Mouse (Mus musculus) inflammation-experienced regulatory T-cells, adult 6 months (primary cell): ENCODE data around the gene Lrrc75b. TPM values are rescaled to one million over a fixed set of nuclear protein-coding genes. Genes with fewer than 3 reads are reported as not detected.
"Not testable (repeated sequence)": the region's sequence is repeated elsewhere in the genome, so short reads cannot be mapped to it uniquely, and the experiment has no call there.

Experiments
- ATAC-seq: one replicate; pipeline ENCODE4 v1.8.0; 2017
- polyA plus RNA-seq, 3 experiments: library from polyadenylated mRNA; unstranded; fragments of 100-300 nt; shearing (Covaris generic); gene quantifications; one replicate each; pipeline ENCODE4 v1.2.1; 2017

The Lrrc75b gene
- polyA plus RNA-seq, 3 experiments from 2014 or later: 0.16 to 1.7 (median 0.47) TPM

DNA sequence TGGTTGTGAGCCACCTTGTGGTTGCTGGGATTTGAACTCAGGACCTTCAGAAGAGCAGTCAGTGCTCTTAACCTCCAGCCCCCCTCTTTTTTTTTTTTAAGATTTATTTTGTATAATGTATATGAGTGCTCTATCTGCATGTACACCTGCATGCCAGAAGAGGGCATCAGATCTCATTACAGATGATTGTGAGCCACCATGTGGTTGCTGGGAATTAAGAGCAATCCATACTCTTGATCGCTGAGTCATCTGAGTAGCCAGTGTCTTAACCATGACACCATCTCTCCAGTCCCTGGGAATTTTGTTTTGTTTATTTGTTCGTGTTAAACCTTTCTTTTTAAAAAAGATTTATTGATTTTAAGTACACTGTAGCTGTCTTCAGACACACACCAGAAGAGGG is 6.6 kb upstream of the Lrrc75b start:
- not testable (repeated sequence) for ATAC-seq

DNA sequence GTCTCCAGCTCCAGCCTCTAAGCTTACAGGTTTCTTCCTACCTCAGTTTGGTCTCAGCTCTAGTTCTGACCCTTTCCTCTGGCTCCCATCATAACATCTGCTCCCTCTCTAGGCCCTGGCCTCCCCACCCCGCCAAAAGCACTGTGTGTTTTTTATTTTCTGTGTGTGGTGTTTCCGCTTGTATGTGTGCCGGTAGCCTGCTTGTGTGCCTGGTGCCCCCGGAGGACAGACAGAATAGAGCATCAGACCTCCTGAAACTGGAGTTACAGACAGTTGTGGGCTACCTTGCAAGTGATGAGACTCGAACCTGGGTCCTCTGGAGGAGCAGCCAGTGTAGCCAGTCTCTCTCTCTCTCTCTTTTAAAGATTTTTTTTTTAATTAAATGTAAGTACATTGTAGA is 6.2 kb upstream of the Lrrc75b start:
- ATAC-seq: no peak

DNA sequence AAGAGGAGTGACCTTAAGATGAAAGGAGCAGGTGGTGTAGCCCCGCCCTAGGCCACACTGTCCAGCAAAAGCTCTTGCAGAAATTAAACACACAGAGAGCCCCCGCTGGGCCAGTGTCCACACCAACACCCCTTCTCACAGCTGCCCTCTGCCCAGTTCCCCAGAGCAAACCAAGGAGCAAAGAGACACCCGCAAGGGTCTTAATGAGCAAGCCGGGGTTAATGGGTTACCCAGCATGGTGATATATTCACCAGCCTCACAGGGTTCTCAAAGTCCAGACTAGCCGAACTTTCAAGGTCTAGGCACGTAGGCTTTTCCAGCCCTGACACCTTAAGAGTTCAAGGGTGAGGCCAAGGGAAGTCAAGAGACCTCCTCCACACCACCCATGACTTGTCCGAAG is 5.8 kb upstream of the Lrrc75b start:
- ATAC-seq: no peak

DNA sequence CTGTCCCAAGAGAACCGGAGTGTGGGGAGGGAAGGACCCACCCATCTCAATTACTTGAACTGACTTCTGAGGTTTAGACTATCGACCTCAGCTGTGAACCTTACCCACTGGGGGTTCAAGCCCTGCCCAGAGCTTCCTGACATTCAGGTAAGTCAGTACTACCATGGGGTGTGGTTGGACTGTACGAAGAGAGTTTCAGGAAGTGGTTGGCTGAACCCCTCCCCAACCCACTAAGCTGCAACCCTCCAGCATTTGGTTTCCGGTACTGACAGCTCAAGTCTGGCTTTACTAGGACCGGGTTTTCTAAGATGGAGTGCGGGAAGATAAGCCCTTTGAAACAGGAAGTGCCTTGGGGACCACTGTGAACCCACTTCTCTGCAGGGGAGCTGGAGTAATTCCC is 5.3 kb upstream of the Lrrc75b start:
- ATAC-seq: peak; percentile 99

DNA sequence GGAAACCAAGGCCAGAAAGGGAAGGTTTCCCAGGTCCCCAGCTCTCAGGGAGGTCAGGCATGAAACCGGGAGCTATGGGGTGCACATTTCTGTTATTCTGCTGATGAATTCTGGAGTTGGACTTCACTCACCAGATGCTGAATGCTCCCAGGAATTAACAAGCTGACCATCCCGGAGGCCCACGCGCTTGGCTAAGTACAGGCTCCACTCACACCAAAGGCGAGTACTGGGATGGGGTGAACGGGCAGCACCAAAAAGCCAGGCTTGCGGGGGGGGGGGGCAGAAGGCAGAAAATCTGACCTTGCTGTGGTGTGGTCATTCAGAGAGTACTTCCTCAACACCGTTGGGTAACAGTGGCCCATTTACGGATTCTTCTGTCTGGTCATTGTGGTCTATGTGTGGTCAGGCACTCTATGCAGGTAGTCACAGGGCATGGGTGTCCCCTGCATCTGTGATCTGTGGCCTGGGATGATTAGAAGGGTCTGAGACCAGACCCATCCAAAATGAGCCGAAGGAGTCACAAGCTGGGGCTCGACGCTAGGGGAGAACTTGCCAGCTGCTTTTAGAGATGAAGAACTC is 4.6 kb upstream of the Lrrc75b start:
- ATAC-seq: no peak

DNA sequence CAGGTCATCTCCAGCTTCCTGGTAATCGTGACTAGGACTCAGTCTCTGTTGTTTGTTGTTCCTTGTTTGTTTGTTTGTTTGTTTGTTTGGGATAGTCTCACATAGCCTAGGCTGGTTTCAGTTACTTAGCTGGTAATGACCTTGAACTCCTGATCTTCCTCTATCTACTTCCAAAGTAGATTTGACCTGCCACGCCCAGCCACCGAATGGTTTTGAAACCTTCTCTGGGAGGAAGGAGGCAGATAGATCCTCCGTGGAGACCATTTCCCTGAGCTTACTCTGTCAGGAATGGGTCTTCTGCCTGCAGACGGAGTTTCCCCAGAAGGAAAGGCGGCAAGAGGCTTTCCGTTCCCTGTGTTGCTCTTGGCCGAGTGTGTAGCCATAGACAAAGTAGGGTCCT is 2.5 kb upstream of the Lrrc75b start:
- ATAC-seq: no peak

DNA sequence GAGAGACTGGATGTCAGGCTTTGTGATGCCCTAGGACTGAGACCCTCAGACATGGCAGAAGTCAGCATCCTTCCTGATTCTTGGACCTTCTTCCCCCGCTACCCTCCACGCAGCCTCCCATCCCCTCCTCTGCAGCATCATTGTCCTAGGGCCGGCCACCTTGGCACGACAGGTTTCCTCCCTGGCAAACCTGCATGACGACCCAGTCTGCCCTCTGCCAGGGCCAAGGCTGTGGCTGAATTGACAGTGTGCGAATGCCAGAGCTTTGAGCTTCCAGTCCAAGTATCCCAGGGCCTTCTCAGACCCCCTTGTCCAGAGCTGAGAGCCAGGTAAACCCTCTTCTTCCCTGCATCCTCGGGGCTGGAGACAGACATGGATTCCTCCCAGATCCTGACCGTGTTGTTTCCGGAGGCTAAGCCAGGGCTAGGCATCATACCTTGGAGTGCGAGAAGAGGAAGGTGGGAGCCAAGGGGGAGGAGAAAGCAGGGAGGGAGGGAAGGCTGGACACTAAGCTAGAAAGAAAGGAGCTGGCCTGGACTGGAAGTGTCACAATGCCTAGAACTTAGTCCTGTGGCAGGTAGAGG is 1.0 kb upstream of the Lrrc75b start, which contains the start of gene Ggt1:
TSS of gene Ggt1 (plus strand) at position 534 of the 584 bp plus-strand sequence.
- ATAC-seq: no peak

DNA sequence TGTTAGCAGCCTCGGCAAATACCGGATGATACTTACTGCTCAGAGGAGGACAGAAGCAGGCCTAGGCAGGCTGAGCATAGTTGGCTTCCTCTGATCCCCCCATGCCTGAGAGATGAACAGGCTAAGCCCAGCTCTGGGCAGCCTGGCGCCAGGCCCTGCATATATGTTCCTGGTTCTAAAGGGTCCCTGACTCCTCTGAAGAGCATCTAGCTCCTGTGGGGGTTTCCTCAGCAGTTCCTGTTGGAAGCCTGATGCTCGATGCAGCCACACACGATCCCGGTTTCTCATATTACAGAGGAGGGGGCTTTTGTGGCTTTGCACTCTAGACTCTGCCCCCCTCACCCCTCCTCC is 394 bp upstream of the Lrrc75b start:
- ATAC-seq: no peak

DNA sequence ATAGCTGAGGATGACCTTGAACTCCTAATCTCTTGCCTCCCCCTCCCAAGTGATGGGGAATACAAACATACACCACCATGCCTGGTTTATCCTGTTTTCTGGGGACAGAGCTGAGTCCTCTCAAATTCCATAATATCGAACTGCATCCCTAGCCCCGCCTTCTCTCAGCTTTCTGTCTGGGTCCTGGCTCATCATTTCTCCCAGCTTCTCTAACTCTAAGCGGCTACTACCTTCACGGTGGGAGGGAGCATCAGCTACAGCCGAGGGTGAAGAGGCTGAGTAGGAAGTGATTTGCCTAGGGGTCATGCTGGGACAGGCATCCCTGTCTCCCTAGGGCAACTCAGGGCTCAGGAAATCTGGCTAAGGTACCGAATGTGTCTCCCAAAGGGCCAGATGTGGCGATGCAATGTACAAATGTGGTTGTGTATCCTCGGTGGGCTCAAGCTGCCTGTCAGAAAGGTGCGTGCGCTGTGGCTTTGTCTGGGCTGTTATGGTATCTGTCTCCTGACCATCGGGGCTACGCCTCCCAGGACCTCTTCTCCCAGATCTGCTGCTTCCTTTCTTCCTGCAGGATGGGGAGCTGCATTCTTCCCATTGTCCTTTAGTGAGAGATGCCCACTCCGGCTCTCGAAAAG is 972 bp downstream of the Lrrc75b start:
- ATAC-seq: no peak

DNA sequence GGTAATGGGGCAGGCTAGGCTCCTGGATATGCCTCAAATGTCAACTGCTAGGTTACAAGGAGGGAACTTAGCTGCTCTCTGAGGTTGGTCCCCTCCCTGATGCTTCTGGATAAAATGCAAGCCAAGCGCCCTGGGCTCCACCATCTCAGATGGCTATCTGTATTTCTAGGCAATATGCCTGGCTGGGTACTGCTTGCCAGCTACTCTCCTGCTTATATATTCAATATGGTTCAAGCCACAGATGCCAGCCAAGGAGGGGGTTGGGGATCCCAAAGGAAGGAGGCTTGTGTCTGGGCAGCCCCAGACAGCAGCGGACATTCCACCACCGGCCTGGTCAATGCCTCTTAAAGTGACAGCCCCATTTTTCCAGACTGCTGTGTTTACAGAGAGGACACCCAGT is 1.6 kb downstream of the Lrrc75b start:
- ATAC-seq: no peak

DNA sequence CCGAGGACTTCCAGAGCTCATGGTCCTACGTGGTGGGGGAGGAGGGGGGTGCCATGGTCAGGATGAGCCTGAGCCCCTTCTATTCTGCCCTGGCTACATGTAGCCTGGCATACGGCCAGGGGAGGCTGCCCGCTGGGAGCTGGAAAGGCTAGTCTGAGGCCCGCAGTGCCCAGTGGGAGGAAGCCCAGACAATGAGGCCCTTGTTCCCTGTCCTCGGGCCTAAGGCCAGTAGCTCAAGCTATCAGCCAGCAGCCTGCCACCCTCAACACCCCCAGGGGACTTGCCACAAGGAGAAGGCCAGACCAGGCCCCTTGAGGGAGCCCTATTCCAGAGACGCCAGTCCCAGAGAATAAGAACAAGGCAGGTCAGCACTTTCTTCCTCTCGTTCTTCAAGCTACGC is 4.1 kb downstream of the Lrrc75b start:
- no peak for ATAC-seq

DNA sequence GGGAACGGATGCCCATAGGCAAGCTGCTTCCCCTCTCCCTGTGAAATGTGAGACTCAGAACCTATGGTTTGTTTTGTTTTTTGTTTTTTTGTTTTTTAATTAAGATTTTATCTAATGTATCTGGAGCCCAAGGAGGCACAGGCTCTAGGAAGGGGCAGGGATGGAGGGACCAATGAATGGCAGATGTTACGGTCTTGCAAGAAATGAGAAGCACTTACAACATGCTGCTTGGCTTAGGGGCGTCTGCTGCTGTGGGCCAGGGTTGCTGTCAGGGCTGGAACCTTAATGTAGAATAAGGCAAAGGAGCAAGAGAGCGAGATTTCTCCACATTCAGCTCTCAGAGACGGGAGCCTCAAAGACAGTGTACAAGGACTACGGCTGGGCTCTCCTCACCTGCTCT is 4.6 kb downstream of the Lrrc75b start:
- ATAC-seq: no peak

DNA sequence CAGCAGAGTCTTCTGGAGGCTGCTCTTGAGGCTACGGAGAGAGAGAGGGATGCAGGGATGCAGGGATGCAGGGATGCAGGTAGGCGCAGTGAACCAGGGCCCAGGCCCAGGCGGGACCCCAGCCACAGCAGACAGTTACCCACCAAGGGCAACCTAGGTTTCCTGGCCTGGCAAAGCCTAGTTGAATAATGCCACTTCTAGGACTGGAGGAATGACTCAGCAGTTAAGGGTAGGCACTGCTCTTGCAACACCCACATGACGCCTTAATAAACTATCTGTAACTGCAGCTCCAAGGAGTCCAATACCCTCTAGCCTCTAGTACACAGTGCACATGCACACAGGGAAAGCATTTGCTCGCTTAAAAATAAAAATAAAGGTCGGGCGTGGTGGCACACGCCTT is 6.0 kb downstream of the Lrrc75b start:
- no peak for ATAC-seq

DNA sequence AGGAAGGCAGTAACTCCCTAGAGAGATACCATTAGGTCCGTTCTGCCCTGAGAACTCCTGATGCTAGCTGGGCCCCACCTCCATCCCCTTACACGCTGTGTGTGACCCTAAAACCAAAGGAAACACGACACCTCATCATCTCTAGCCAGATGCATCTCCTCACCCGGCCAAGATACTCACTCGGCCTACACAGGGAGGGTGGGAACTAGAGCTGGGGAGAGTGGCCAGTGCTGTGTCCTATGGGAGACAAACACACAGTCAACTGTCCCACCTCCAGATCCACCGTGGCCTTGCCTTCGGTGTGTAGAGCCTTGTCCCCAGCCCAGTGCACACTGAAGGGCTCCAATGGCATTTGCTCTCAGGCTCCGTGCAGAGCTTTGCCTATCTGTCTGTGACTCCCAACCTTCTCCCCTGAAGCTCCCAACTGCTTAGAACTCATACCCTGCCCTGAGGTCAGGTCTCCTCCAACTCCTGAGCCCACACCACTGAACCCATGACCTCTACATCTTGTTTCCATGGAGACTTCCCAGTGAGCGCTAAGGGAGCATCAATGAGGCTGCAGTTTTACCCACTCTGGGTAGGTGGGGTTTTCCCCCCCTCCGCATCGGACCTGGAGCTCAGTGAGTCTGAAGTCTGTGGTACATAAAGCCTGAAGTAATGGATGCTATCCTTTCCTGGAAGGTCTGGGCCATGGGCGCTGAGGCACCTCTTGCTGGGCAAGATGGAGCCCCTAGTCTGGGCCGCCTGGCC is 7.3 kb downstream of the Lrrc75b start:
- no peak for ATAC-seq

DNA sequence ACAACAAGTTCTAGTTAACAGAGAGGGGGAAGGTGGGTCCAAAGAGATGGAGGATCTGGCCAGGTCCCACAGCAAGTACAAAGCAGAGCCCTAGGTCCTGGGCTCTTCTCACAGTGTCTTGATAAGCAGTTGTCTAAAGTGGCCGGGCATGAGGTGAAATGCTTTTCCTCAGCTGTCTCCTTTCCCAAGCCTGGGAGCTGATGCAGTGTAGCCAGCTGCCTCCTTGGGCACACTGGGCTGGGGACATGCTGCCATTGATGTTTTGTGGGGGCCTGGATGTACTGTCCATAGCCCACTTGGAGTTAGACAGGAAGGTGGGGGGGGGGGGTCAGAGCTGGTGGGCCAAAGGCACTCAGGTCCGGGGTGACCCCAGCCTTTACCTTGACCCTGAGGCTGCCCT is 8.0 kb downstream of the Lrrc75b start:
- no peak for ATAC-seq

DNA sequence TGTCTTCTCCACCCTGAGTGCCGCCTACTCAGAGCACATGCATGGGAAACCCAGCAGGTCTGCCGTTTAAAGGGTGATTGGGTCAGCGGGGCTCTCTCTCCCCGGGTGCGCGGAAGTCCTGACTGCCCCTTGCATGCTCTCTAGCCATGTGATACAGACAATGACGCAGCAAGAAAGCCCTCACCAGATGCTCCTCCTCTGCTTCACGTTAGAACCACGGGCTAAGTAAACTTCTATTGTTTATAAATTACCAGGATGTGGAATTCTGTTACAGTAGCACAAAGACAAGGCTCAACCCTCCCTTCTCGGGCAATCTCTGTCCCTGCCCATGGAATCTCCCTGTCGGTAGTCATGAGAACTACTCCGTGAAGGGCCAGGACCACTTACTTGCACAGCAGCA is 9.0 kb downstream of the Lrrc75b start:
- no peak for ATAC-seq

DNA sequence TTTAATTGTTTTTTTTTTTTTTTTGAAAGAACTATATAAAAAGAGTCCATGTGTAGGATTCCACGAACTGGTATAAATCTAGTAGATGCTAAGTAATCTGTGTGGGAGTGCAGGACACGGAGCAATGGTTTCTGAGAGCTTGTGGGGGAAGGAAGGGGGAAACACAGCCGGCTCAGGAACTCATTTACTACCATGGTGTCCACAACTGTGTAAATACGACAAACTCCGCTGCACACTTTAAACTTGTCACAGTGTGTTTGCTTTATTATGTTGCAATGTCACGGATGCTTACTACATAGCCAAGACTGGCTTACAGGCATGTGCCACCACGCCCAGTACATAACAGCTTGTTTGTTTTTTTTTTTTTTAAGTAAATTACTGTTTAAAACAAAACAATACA is 10.2 kb downstream of the Lrrc75b start:
- ATAC-seq: no peak

DNA sequence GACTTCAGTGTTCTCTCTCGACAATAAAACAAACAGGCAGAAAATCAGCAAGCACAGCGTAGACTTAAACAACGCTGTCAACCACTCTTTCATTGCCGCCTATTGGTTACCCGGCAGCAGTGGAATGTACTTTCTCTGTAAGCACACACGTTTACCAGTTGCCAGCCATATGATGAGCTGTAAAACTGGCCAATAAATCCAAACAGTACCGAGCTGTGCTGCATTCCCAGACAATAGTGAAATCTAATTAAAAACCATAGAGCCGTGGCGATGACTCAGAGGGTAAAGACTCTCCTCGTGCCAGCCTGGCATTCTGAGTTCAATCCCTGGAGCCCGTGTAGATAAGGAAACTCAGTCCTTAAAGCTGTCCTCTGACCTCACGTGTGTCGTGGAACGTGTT is 11.6 kb downstream of the Lrrc75b start:
- ATAC-seq: no peak

DNA sequence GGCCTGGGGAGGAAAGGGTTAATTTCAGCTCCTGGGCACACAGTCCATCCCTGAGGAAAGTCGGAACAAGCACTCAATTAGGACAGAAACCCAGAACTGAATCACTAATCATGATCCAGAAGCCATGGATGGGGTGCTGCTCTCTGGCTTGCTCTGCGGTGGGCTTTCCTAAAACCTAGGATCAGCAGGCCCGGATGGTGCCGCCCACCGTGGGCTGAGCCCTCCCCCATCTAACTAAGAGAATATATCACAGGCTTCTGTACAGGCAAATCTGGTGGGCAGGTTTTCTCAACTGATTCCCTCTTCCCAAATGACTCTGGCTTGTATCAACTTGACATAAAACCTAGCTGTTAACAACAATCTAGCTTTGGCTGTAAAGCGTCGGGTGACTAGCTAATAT is 12.2 kb downstream of the Lrrc75b start:
- no peak for ATAC-seq

DNA sequence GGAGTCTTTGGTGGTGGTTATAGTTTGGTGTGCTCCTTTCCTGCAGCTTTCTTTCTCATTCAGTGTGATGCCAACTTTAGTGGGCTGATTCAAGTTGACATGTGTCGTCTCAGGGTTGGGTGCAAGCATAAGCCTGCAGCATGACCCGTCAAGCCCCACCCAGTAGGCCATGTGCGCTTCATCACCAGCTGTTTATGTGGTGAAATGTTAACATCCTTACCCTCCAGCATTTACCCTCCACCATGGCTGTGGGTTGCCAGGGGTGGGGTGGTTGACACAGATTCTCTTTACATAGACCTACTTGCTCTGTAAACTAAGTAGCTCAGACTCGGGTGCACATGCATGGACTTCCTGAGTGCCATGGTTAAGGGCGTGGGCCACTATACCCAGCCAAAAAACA is 24.0 kb downstream of the Lrrc75b start:
- peak; percentile 47 for ATAC-seq

DNA sequence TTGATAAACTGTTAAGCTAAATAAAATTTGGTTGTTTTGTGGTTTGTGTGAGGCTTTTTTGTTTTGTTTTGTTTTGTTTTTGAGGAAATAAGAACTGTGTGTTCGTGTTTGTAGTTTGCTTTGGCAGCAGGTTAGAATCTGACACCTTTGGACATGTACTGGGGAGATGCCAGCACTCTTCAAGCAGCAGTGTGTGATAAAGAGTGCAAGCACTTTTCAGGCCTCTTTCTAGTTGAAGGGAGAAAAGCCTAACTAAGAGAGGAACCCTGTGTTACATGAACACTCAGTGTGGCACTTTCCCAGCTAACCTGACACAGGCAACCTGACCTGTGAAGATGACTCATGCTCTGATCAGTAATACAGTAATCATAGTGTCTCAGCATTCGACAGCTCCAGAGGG is 24.7 kb downstream of the Lrrc75b start:
- no peak for ATAC-seq

DNA sequence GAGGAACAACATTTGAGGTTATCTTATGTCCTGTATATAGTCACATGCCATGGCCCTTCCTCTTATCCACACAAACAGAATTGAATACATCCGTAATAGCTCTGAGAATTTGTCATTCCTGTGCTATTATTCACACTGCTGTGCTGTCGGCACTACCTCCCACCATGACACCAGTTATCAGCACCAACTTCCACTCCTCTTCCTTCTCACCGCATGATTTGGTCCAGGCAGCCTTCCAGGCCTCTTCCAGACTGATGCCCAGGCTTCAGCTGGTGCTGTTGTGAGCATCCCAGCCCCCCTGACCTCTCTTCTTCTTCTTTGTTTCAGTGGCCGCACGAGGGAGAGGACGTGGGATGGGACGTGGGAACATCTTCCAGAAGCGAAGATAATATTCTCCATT is 25.2 kb downstream of the Lrrc75b start:
- no peak for ATAC-seq

DNA sequence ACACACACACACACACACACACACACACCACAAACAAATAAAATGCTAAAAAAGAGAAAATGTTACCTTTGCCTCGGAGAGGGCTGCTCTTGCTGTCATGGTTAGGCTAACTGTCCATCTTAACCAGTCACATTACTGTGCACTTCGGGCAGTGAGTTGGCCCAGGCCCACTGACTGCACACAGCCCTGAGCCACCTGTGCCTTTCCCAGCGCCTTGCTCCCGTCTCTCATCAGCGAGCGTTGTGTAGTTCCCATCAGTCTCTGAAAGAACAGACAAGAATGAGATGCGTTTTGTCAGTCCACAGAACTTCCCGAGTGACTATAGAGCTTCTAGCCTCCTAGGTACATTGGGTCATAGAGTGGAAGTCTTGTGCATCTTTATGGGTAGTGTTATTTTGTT is 25.9 kb downstream of the Lrrc75b start:
- ATAC-seq: no peak

DNA sequence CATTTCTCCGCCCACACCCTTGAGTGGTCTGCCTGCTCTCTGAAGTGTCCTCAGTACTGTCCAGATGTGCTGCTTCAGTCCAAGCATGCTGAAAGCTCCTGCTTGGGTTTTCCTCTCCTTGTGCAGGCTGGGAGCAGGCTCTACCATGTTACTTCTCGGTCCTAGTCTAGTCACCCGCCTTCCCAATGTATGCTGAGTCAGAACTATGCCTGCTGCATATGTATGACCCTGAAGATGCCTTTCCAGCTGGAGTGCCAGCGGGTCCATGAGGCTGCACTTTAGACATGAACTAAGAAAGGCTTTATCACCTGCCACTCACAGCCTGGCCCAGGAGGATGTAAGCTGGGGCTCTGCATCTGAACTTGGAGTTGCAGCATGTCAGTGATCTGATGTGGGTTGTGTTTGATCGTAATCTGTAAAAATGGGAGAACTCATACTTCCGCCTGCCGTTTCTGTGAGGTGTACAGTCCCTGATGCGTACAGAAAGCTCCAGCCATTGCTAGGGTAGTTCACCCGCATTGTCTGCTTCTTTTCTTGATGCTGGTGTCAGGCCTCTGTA is 28.5 kb downstream of the Lrrc75b start:
- ATAC-seq: peak; percentile 93
